Mouse (Mus musculus): ENCODE results near the gene Ptrh1.
A peak's percentile ranks its signal among the peaks of the same experiment; 100 is the strongest.

The Ptrh1 gene

DNA sequence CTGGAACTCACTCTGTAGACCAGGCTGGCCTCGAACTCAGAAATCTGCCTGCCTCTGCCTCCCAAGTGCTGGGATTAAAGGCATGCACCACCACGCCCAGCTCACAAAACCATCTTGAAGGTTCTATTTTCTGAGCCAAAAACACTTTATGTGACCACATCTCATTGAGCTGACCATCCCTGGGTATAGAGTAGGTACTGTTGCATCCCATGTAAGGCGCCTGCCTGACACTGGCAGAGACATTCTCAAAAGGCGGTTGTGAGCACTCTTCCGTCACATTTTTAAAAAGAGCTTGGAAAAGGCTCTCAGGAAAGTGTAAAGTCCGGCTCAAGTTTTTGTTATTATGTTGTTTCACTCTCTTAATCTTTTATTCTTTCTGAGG lies 18.9 kb upstream of the Ptrh1 start:
- DNase-seq (ENCODE audit: low read depth, low spot score), result no peak

DNA sequence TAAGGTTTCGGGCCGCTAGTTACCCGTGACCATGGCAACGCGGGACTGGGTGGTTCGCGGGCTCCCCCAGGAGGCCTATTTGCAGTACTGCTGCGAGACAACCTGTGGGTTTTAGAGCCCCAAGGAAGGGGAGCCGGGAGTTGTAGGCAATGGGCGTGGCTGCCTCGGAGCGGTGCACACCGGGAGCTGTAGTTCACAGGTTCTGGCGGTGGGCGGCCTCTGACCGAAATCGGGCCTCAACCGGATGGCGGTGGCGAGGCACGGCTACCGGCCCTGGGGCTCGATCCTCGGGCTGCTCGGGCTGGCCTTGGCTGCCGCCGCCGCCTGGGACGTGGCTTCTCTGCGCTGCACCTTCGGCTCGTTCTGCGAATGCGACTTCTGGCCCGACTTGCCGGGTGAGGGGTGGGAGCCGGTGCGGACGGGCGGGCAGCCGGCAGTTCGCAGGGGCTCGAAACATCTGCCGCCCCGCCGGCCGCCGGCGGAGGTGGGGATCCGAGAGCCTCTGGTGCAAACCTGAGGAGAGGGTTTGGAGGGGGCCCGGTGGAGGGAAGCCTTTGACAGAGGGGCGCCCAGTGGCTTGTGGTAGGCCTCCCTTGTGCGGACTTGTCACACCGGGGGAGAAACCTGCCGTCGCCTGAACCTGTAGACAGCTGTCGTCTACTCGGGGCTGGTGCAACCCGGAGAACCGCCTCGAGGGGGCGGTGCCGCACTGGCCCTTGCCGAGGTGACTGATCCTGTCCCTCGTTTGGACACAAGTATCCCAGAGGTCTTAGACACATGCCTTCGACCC lies 18.3 kb upstream of the Ptrh1 start, which contains the start of gene Tor2a:
Gene Tor2a, plus strand, starts transcription at position 179 of the 790 bp plus-strand sequence.
- DNase-seq (ENCODE audit: low read depth, low spot score), result peak; percentile 98

DNA sequence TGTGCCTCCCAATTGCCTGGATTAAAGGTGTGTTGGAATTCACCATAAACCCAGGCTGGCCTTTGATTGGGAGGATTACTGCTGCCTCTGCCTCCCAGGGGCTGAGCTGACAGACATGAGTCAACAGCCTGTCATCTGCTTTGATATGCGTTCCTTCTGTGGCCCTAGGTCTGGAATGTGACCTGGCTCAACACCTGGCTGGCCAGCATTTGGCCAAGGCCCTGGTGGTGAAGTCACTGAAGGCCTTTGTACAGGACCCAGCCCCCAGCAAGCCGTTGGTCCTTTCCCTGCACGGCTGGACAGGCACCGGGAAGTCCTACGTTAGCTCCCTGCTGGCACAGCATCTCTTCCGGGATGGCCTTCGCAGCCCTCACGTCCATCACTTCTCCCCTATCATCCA lies 17.1 kb upstream of the Ptrh1 start:
- DNase-seq (ENCODE audit: low read depth, low spot score), result no peak

DNA sequence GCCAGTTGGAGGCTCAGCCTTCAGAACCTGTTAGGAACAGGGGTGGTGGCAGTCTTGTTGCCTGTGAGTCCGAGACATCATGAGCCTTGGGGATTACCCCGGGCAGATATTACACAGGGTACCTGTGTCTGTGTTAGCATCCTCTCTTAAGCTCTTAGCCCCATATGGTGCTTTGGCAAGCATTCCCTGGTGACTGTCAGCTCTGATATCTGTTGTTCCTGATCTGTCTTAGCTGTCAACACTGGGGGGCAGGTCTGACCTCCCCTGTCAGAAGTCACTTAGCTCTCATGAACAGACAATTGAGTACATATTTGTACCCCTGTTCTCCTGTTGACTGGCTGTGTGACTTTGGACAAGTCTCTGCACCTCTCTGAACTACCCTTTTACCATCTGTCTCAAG lies 16.6 kb upstream of the Ptrh1 start:
- no peak for DNase-seq (ENCODE audit: low read depth, low spot score)

DNA sequence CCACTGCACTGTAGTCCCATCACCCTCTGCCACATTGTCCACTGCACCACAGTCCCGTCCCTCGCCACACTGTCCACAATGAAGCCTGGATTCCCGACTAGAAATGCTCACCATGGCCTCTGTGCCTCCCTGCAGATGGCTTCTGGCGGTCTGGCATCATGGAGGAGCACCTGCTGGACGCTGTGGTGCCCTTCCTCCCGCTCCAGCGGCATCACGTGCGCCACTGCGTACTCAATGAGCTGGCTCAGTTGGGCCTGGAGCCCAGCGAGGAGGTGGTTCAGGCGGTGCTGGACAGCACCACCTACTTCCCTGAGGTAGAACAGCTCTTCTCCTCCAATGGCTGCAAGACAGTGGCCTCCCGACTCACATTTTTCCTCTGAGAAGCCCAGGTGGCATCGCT lies 14.2 kb upstream of the Ptrh1 start:
- DNase-seq (ENCODE audit: low read depth, low spot score), result no peak

DNA sequence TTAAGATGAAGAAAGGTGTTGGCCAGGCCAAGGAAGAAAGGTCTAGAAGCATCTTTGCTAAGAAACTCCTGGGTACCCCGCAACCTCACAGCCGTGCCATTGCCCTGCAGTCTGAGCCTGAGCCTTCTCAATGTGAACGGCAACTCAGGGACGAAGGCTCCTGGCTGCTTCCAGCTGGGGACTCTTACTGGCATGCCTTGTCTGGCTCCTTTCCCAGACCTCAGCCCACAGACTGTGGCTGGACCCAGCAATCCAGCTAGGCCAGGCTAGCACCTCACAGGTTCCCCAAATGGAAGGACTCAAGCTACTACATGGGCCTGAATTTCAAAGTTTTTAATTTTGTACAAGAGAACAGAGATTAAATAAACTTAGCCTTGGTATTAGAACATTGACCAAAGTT lies 13.7 kb upstream of the Ptrh1 start:
- DNase-seq (ENCODE audit: low read depth, low spot score), result no peak

DNA sequence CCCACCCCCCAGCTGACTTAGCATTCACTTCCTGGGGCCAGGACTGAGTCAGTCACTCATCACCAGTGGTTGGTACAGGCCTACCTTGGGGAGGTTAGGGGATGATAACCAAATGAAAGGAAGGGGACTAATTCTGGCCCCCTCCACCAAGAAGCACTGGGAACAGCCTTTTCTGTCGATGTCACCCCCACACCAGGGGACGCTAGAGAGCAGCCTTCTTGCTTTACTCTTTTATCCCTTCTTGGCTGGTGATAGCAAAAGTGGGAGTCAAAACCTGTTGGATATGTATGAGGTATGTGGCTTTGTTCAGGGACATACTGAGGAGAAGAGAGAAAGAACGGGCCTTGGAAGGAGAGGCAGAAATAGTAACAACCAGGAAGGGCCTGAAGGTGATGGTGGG lies 12.2 kb upstream of the Ptrh1 start:
- DNase-seq (ENCODE audit: low read depth, low spot score), result no peak

DNA sequence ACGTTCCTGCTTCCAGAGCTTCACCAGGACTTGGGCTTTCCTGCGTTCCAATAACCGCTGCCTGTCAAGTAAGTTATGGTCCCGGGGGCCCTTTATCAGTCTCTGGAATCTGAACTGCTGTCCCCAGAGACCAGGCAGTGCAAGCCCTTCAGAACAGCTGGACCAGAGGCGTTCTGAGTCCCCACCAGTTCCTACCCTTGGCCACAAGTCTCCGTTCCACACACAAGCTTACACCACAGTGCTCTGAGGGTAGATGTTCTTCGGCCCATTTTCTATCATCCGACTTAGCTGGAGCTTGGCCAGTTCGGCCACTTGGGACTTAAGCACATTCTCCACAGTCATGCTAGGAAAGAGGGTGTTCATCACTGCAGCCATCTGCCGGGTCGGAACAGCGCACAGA lies 8.3 kb upstream of the Ptrh1 start:
- DNase-seq (ENCODE audit: low read depth, low spot score), result no peak

DNA sequence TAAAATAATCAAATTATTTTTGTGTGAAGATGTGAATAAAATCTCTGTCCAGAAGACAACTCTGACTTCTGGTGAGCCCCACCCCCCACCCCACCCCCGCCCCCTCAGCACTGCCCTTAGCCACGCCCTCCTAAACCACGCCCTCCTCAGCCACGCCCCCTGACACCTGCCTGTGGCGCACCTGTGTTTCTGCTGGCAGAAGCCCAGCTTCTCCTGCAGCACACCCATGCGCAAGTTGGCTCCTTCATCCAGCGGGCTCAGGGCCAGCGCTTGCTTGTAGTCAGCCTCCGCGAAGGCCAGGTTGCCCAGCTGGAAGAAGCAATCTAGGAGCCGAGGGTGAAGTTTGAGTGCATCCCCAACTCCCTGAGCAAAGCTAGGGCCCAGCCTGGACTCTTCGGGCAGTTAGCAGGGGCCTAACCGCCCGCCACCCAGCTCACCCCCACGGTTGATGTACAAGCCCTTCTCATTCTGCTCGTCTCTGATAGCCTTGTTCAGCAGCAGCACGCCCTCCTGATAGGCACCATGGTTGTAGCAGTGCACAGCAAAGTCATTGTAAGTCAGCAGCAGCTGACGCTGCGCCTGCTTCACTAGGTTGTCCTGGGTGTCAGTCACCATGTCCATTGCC lies 6.8 kb upstream of the Ptrh1 start:
- peak; percentile 43 for DNase-seq (ENCODE audit: low read depth, low spot score)

DNA sequence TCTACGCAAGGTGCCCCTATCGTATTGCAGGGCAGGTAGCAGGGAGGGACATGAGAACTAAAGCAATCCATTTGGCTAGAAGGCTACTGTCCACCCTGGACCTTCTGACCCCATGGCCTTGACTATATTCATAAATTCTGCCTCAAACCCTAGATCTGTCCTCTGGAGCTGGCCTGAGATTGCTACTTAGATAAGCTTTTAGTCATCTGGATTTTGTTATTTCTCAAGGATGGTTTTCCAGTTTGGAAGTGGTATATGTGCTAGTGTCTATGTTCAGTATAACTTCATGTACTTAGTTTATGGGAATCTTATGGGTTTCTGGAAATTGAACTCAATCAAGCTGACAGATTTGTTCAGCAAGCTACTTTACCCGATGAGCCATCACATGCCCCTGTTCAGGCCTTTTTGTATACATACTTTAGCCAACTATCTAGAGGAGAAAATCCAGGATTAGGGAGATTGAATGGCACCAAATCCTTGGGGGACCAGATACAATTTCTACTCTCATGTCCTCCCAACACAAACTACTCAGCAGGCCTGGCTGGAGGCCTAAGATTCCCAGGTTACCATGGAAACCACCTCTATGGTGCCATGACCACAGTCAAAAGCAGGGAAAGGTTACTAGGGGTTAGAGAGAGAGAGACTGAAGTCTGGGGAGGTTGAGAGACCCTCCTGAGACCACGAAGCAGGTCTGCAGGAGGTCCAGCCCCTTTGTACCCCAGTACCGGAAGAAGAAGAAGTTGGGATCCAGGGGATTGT lies 6.1 kb upstream of the Ptrh1 start:
- no peak for DNase-seq (ENCODE audit: low read depth, low spot score)

DNA sequence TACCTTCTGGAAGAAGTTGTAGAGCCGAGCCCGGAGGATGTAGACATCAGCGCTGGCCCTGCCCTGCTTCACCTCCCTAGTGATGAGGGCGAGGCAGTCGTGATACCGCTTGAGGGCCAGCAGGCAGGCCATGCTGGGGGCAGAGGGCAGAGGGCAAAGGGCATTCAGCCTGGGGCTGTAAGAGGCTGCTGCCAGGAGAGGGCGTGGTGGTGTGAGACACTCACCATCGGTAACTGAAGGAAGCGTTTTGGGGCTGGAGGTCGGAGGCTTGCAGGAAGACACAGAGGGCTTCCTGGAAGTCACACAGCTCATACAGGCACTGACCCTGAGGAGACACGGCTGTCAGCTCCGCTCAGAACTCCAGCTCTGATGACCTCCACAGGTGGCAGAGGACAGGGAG lies 3.7 kb upstream of the Ptrh1 start:
- DNase-seq (ENCODE audit: low read depth, low spot score), result peak; percentile 61

DNA sequence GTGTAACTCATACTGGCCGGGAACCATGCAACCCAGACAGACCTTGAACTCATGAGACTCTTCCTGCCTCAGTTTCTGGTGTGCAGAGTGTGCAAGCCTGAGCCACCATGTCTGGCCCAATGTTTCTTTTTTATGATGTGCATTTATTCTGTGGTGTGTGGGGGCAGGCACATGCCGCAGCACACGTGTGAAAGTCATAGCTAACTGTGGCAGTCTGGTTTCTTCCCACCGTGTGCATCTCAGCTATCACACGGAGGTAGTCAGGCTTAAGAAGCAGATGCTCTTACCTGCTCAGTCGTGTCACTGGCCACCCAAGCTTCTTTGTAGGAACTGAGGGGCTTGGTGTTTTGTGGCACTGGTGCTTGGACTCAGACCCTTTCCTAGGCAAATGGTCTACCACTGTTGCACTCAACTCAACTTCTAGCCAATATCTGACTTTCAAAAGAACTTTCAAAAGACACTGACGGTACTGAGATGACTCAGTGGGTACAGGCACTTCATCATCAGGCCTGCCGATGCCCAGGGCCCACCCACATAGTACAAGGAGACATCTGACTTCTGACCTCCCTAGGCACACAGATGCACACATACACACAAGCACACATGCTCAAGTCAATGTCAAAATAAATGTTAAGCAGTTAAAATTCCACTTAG lies 2.8 kb upstream of the Ptrh1 start:
- DNase-seq (ENCODE audit: low read depth, low spot score), result no peak

DNA sequence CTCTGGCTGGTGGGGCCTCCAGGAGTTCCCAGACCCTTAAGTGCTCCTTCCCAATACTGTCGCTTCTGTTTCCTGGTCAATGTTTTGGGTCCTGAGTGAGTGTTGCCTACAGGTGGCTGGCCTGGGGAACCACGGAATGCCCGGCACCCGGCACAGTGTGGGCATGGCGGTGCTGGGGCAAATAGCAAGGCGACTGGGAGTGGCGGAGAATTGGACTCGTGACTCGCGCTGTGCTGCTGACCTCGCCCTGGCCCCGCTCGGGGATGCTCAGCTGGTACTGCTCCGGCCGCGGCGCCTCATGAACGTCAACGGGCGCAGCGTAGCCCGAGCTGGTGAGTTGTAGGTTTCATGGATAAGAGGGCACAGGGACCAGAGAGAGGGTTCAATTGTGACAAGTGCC lies 606 bp downstream of the Ptrh1 start:
- DNase-seq (ENCODE audit: low read depth, low spot score), result peak; percentile 44

DNA sequence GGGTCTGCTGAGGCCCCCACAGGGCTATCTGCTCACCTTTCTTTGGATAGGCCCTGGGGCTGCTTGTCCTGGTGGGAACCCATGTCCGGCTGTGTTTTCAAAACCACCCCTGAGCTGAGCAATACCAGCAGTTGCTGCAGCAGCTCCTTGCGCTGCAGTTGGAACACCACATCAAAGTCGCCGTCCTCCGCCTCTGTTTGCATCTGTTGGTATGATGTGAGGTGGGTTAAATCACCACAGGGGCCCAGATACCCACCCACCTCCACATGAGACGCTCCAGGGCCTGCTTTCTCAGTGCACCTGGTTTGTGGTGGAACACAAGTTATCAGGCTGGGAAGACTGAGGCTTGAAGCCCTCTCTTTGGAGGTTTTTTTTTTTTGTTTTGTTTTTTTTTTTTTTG lies 2.5 kb downstream of the Ptrh1 start:
- DNase-seq (ENCODE audit: low read depth, low spot score), result no peak

DNA sequence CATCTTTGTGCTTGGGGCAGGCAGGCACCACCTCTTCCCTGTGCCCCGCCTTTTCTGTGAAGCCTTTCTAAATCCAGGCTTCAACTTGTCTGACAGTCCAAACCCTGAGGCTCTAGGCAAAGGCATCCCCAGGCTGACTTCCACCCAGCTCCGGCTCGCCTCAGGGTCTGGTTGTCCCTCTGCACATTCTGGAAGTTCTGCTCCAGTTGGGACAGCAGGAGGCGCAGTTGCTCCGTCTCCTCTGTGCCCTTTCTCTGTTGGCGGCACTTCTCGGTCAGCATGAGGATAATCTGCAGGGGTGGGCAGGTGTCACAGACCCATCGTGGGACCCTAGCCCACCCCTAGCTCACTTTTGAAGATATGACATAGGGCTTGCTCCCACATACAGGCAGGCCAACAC lies 3.5 kb downstream of the Ptrh1 start:
- peak; percentile 90 for DNase-seq (ENCODE audit: low read depth, low spot score)

DNA sequence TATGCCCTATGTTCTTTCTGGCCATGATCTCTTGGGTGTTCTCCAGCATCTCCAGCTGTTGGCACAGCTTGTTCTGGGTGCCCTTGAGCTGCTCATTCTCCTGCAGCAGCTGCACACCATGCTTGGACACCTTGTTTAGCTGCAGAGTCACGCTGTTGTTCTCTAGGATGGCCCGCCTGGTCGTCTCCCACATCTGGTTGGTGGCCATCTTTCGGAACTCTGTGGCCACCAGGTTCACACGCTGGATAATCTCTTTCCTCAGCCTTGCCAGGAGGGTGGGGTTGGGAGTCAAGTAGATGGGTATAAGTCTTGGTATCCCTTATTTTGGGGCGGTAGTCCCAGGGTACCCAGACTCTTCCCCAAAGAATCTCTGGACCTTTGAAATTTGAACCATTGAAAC lies 4.1 kb downstream of the Ptrh1 start:
- DNase-seq (ENCODE audit: low read depth, low spot score), result no peak

DNA sequence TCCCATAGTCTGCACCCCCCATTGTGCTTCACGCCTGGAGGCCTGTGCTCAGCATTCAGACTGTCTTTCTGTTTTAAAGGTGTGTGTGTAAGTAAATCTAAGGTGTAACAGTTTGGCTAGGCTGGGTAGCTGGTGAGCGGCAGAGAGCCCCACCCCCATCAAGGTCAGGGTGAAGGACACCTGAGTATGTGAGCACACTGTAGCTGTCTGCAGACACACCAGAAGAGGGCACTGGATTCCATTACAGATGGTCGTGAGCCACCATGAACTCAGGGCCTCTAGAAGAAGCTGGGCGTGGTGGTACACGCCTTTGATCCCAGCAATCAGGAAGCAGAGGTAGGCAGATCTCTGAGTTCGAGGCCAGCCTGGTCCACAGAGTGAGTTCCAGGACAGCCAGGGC lies 6.1 kb downstream of the Ptrh1 start:
- peak; percentile 75 for DNase-seq (ENCODE audit: low read depth, low spot score)

DNA sequence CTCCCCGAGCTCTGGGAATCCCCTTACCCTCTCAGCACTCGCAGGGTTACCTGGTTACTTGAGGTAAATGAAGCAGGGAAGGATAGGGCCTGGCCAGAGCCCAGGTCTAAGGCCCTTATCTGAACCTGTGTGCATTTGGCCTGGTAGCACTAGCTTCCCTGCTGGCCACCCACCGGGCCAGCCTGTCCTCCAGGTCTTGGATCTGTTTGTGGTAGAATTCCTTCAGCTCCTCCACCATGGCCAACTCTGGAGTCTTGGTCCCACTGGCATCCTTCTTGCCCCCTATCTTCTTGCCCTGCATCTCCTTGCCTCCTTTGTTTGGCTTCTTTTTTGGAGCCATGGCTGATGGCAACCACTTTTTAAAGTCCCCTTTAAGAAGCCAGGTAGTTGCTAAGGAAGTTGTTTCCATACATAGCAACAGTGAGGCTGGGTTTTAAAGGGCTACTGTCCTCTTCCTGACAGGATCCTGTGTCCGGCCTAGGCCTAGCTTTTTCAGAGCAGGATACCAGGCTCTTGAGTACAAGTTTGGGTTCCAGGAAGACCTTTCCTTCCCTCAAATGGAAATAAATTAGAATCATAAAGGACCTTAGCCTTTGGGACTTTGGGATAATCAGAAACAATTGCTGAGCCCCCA lies 8.6 kb downstream of the Ptrh1 start, which contains the start of gene Cfap157:
Gene Cfap157, minus strand, starts transcription at position 381 of the 634 bp plus-strand sequence.
- peak; percentile 47 for DNase-seq (ENCODE audit: low read depth, low spot score)

DNA sequence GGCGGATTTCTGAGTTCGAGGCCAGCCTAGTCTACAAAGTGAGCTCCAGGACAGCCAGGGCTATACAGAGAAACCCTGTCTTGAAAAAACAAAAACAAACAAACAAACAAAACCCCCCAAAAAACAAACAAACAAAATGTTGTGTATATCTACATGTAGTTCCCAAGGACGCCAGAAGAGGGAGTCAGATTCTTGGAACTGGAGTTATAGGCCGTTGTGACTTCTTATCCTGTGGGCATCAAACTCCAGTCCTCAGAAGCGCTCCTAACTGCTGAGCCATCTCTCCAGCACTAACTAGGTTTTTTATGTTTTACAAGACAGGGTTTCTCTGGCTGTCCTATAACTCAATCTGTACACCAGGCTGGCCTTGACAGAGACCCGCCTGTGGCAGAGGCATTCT lies 11.6 kb downstream of the Ptrh1 start:
- DNase-seq (ENCODE audit: low read depth, low spot score), result peak; percentile 62

DNA sequence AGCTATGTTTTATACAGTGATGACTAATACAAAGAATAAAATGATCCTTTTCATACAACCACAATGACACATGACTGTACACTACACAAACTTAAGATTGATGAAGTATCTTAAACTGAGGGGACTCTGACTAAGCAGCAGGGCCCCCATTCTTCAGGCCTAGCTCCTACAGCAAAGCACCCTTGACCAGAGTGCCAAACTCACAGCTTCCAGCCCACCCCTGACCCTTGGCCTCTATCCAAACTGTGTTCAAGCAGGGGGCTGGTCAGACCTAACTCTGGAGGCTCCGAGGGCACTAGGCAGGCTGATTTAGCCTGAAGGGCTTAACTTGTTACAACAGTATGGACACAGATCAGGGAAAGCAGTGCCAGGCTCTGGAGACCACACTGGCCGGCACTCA lies 13.0 kb downstream of the Ptrh1 start:
- no peak for DNase-seq (ENCODE audit: low read depth, low spot score)

DNA sequence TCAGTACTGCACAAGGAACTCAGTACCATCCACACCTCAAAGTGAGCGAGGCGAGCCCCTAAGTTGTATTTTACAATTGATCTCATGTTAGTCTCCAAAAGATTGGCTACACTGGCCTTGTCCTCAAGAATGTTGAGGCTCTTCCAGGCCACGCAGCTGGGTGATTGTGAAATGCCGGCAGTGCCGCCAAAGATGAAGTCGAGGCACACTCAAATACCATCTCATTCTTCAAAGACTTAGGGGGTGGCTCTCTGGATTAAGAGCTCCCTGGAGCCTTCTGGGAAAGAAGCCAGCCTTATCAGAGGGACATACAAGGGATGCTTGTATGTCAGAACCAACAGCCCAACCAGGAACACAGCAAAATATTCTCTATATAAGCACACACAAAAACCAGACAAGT lies 15.7 kb downstream of the Ptrh1 start:
- no peak for DNase-seq (ENCODE audit: low read depth, low spot score)

Data from ZHBTc4 (cell line).